Mouse (Mus musculus) large intestine, adult 2 months (tissue): ENCODE results near the gene Fkbpl. TPM values are rescaled to one million over a fixed set of nuclear protein-coding genes. Genes with fewer than 3 reads are reported as not detected.

ENCODE experiments used
- DNase-seq: peaks from one replicate; pipeline ENCODE4 v3.0.0-alpha.2; 2012; ENCODE audit warnings: low read depth, low spot score
- WGBS: fragments of 180-500 bp; shearing (Covaris S2); methylation state at CpG from one replicate; pipeline ENCODE4 v1.1.7; 2018; 5-methylcytosine and 5-hydroxymethylcytosine counted together
- polyA plus RNA-seq: library from polyadenylated mRNA; depleted of rRNA; stranded (reverse); fragments of >200 nt; gene quantifications from 2 replicates; pipeline ENCODE4 v1.2.3, GENCODE M21; 2012; rRNA removed

Gene Fkbpl
- polyA plus RNA-seq, 1 experiment, result 3.7 TPM

DNA sequence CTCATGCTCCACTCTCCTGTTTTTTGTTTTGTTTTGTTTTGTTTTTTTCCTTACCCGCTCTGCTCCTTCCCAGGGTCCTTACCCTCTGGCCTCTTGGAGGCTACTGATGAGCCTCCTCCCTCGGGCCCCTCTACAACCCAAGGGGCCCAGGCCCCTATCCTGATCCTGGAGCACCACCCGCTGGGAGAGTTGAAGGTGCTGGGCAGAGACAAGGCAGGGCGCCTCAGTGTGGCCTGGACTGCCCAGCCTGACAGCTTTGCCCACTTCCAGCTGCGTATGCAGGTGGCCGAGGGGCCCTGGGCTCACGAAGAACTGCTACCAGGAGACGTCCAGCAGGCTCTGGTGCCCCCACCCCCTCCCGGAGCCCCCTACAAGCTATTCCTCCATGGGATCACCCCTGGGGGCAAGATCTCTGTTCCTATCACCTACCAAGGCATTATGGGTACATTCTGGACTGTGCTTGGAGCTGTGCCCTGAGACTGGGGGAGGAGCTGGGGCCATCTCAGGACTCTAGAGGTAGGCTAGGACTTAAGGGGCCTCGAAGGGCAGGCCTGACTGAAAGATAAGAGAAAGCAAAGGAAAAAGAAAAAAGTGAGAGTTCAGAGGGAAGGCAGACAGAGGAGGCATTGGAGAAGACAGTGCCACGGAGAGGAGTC, 37.4 kb downstream of the Fkbpl start:
- WGBS, result 61% methylated on average over 11 of the region's 11 CpGs
- no peak for DNase-seq

DNA sequence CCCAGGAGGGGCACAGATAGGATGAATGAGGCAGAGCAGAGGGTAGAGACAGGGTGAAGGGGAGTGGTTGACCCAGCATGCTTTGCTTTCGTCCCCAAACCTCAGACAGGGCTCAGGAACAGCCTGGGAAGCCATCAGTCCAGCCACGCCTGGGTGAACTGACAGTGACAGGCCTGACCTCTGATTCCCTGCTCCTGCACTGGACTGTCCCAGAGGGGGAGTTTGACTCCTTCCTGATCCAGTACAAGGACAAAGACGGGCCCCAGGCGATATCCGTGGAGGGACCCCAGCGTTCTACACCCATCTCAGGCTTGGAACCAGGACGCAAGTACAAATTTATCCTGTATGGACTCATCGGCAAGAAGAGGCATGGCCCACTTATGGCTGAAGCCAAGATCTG, 38.6 kb downstream of the Fkbpl start:
- no peak for DNase-seq
- WGBS, result 78% methylated on average over 8 of the region's 8 CpGs

DNA sequence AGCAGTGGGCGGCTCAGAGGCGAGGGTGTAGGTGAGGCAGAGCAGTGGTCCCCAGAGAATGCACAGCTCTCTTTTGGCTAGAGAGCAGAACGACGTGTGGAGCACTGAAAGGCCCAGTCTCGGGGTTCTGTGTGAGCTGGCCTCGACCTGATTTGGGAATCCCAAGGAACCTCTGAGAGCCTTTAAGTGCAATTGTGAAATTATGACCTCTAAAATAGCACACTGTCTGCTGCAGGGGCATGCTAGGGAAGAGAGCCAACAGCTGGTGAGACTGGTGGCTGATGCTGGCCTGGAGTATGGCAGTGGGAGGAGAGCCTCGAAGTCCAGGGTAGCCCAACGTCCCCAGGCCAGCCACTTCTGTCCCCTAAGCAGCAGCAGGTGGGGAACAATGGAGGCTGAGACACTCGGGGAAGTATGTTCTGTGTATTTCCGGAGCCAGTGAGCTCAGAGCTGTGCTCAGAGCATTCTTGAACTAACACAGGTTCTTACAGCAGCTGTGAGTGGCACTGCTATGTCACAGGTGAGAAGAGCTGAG, 39.2 kb downstream of the Fkbpl start:
- 55% methylated on average over 10 of the region's 10 CpGs for WGBS
- DNase-seq, result no peak

DNA sequence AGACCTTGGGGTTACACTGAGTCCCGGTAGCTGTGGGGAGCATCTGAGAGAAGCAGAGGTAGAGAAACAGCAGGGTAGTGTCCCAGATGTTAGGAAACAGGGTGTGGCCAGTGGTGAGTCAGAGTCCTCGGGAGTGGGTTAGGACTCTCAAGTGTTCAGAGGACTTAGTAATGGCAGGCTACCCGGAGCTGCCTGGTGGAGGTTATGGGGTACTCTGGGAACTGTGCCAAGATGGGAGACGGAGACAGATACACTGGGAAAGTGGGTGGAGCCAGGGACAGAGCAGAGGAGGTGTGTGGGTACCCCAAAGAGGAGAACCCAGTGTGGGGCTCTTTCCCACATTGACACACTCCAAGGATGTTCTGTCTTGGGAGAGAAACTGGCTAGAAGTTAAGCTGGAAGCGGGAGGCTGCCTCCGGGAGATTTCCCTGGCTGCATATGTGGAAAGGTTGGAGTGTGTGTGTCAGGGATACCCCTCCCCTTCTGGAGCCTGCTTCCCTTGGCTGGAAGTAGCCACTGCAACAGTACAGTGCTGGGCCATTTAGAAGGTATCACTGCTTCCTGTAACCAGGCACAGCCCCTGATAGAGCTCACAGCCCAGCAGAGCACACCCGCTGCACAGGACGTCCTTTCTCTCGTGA, 39.8 kb downstream of the Fkbpl start:
- WGBS, result 35% methylated on average over 9 of the region's 9 CpGs

DNA sequence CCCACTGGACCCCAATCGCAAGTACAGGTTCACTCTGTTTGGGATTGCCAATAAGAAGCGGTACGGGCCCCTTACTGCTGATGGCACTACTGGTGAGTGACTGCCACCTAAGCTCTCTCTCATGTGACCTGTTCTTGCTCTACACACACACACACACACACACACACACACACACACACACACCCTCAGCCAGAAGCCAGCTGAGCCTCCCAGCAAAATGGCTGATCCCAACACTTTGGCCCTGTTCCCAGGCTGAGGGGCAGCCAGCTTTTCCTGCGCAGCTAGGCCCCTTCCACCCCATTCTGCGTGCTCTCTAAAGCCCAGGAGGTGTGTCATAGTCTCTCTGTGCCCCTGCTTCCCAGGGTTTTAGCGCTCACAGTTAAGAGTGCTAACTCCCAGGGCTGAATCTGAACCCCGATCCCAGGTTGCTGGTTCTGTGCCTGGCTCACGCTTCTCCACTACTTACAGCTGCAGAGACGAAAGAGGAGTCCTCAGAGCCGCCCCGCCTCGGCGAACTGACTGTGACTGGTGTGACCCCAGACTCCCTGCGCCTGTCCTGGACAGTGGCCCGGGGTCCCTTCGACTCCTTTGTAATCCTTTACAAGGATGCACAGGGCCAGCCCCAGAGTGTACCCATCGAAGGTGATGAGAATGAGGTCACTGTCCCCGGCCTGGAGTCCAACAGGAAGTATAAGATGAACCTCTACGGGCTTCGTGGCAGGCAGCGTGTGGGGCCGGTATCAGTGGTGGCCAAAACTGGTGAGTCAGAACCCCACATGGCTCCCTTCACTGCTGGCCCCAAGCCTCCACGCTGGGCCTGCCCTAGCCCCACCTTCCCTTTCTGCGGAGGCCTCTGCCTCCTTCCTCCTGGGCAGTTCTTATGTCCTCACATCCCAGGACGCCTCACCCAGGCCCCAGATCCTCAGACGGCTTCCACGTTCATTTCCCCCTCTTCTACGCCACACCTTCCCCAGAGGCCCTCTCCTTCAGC, 40.9 kb downstream of the Fkbpl start:
- 52% methylated on average over 28 of the region's 28 CpGs for WGBS

More for the DNA sequence above, 39.8 kb downstream of the Fkbpl start:
- no peak for DNase-seq

DNA sequence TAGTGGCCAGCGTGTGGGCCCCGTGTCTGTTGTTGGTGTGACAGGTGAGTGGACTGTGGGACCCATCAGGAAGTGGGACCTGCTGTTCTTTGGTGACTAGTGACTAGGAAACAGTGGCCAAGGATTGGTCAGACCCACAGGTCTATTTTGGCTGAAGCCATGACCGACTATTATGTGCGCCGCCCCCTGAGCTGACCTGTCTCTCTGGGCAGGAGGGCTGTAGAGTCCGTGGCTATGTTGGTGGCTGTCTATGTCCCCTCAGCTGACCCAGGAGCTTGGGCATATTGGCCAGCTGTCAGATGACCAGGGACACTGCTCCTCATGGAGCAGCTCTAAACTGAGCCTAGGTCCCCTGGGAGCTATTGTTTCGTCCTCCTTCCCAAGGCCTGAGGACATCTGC, 44.3 kb downstream of the Fkbpl start:
- WGBS, result 90% methylated on average over 7 of the region's 7 CpGs
- DNase-seq, result no peak

More for the DNA sequence above, 40.9 kb downstream of the Fkbpl start:
- no peak for DNase-seq

DNA sequence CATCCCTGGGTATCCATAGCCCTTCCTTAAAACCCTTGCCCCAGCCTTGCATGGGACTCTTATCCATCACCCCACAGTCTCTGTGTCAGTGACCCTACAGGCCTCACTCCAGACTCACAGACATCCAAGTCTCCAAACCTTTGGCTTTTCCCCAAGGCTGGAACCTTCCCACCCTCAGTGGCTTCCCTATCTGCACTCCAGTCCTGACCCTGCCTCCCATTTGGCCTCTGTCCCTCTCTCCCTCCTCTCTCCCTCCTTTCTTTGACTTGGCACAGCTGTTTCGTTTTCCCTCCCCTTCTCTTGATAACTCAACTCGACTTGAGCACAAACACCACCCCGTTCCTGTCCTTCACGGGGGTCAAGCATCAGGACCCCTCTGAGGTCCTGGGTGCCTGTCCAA, 45.9 kb downstream of the Fkbpl start:
- DNase-seq, result no peak
- 48% methylated on average over 4 of the region's 4 CpGs for WGBS

DNA sequence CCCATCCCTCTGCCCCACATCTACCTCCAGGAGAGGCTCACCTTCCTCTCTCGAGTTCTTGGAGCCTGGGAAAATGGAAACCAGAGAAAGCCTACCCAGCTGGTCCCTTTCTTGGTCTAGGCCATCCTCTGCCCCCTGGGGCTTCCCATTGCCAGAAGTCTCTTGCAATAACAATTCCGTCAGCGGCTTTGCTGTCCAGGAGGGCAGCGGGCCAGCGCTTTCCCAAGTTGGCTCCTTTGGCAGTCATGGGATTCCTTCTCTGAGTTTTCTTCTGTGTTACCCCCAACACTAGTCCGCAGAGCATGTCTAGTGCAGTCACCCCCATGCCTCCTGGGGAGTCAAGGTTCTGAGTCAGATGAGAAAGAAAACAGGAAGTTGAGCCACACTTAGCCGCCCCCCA, 48.3 kb downstream of the Fkbpl start:
- no peak for DNase-seq
- WGBS, result 67% methylated on average over 7 of the region's 7 CpGs

Other genes starting within 250 kb of the Fkbpl start
- 0.64 and 1.3 TPM in 2 replicates for gene BC051142, start 245.9 kb upstream of the Fkbpl start, polyA plus RNA-seq
- gene Btnl4, start 167.4 kb upstream of the Fkbpl start, polyA plus RNA-seq, result 55.9 and 102 TPM in 2 replicates
- 115 and 205 TPM in 2 replicates for gene Btnl6, start 127.4 kb upstream of the Fkbpl start, polyA plus RNA-seq
- gene Notch4, start 80.5 kb upstream of the Fkbpl start, polyA plus RNA-seq, result 4.1 and 8.1 TPM in 2 replicates
- 11.2 and 11.8 TPM in 2 replicates for gene Gpsm3, start 55.0 kb upstream of the Fkbpl start, polyA plus RNA-seq
- gene Pbx2, start 53.5 kb upstream of the Fkbpl start, polyA plus RNA-seq, result 34.5 and 44.4 TPM in 2 replicates
- 1.9 and 2.1 TPM in 2 replicates for gene Ager, start 46.9 kb upstream of the Fkbpl start, polyA plus RNA-seq
- 171 and 173 TPM in 2 replicates for gene Rnf5, start 41.1 kb upstream of the Fkbpl start, polyA plus RNA-seq
- gene Agpat1, start 40.5 kb upstream of the Fkbpl start, polyA plus RNA-seq, result 255 and 267 TPM in 2 replicates
- 1.7 and 2.2 TPM in 2 replicates for gene Egfl8, start 28.8 kb upstream of the Fkbpl start, polyA plus RNA-seq
- gene Ppt2, start 16.3 kb upstream of the Fkbpl start, polyA plus RNA-seq, result 31.1 and 35.8 TPM in 2 replicates
- gene Prrt1, start 15.2 kb upstream of the Fkbpl start, polyA plus RNA-seq, result 4.5 and 5.7 TPM in 2 replicates
- gene Atf6b, start 2.4 kb downstream of the Fkbpl start, polyA plus RNA-seq, result 61.0 and 64.1 TPM in 2 replicates
- 11.0 and 13.3 TPM in 2 replicates for gene Tnxb, start 25.8 kb downstream of the Fkbpl start, polyA plus RNA-seq
- gene C4b, start 99.1 kb downstream of the Fkbpl start, polyA plus RNA-seq, result 32.9 and 44.2 TPM in 2 replicates
- gene Cyp21a1, start 159.8 kb downstream of the Fkbpl start, polyA plus RNA-seq, result 0.05 TPM in 1 of 2 replicates, not detected in the other
- gene Stk19, start 192.2 kb downstream of the Fkbpl start, polyA plus RNA-seq, result 49.5 and 57.9 TPM in 2 replicates
- gene Dxo, start 192.3 kb downstream of the Fkbpl start, polyA plus RNA-seq, result 75.2 and 76.4 TPM in 2 replicates
- 61.1 and 89.6 TPM in 2 replicates for gene Skiv2l, start 205.4 kb downstream of the Fkbpl start, polyA plus RNA-seq
- 31.2 and 33.8 TPM in 2 replicates for gene Nelfe, start 205.6 kb downstream of the Fkbpl start, polyA plus RNA-seq
- gene Cfb, start 217.8 kb downstream of the Fkbpl start, polyA plus RNA-seq, result 64.4 and 94.3 TPM in 2 replicates
- gene Zbtb12, start 234.7 kb downstream of the Fkbpl start, polyA plus RNA-seq, result 4.7 and 5.8 TPM in 2 replicates
- not detected in 2 replicates for gene Gm20547, start 237.3 kb downstream of the Fkbpl start, polyA plus RNA-seq